Mouse (Mus musculus): Measurements from ENCODE around the gene Tmem88b.
A peak's percentile ranks its signal among the peaks of the same experiment; 100 is the strongest.

The Tmem88b gene

DNA sequence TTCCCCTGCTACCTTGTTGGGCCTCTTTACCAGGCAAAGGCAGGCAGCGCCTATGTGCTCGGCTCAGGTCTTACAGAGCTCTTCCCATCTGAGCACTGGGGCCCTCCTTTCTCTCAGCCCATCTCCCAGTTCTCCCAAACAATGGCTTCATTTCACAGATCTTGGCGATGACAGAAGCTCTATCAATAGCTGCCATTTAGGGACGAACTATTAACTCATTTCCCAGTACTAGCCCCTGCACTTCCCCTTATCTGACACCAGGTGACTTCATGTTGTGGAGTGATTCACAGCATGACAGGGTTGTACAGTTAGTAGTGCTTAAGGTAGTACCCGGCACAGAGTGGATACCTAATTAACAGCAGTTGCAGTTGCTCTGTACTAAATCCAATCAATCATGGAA lies at the start of gene Tmem88b:
TSS of gene Tmem88b (minus strand) at position 56 of the 400 bp plus-strand sequence.
- no peak for DNase-seq (ENCODE audit: low read depth, low spot score)

DNA sequence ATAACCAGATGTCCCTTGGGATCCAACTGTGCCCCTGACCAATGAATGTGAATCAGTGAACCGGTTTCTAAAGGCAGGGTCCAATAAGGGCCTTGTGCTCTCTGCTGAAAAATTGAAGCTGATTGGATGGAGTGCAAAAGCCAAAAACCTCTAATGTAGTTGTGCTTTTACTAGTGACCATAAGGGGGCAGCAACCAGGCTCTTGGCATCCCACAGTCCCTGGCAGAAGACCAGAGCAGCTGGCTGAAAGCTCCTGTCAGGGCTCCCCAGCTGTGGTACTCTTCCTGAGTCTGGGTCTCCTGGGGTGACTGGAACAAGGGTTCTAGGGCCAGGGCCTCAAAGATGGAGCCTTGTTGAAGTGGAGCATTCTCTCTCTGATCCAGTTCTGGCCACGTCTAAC lies 48.2 kb upstream of the Tmem88b start:
- DNase-seq (ENCODE audit: low read depth, low spot score), result no peak

DNA sequence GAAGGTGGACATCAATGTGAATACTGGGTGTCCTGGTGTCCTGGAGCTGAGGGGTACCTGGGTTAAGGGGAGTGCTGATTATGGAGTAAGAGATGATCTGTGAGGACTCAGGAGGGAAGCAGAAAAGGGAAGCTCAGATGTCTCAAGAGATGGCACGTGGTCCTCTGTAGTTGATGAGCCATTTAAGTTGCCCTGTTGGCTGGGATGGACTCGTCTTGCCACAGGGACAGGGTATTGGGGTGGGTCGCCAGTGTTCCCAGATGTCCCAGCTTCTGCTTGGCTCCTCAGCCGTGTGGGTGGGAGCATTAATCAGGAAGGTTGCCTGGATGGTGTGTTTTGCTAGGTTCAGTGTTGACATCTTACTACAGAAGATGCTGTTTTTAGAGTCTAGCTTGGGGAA lies 47.6 kb upstream of the Tmem88b start:
- DNase-seq (ENCODE audit: low read depth, low spot score), result no peak

DNA sequence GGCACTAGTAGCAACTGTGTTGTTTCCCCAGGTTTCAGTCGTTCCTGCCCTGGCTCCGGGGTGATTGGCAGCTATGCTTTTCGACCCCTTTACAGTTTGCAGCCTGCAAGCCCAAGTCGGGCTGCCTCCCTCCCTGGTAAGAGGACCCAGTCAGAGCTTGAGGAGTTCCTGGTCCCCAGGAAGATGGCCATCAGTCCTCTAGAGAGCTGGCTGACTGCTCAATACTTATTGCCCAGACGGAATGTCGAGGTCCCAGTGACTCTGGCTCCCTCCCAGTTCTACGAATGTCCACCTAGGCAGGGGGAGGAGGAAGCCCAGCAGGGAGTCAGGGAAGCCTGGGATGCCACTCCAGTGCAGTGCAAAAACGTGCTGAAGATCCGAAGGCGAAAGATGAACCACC lies 46.6 kb upstream of the Tmem88b start:
- no peak for DNase-seq (ENCODE audit: low read depth, low spot score)

DNA sequence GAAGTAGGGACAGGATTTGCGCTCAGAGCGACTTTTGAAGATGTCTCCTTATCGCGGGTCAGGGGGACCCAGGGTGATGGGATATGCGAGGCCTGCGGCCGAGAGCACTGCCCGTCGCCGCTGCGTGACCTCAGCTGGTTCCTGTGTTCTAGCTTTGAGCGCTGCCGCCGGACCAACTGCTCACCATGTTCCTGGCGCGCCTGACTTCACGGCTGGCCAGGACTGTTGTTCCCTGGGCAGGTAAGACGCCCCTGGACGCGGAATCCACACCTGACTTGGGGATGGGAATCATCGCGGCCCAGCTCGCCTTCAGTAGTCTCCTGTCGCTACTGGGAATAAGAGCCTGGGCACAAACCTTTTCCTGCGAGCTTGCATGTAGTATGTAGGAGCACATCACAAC lies 46.2 kb upstream of the Tmem88b start:
- no peak for DNase-seq (ENCODE audit: low read depth, low spot score)

DNA sequence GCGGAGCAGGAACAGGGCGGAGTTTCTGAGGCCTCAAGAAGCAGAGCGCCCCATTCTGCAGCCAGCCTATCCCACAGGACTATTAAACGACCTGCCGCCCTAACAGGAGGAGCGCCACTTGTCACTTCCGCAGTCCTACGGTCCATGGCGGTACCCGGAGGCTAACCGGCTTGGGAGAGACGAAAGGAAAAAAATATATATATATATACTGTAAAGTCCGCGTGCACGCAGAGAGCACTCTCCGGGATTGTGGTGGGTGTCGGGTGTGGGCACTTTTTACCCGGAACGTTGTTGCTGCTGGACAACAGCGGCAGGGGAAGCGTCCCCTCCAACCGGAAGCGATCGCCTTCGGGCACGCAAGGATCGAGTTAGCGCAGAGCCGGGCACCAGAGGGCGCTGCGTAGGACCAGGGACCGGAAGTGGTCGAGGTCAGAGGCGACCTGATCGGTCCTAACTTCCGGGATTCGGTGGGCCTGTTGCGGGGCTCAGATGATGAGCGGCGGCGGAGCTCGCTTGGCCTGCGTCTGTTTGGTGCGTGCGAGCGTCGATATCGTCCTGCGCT lies 45.6 kb upstream of the Tmem88b start, which contains the start of gene Aurkaip1:
TSS of gene Aurkaip1 (plus strand) at position 68 of the 562 bp plus-strand sequence.
- peak; percentile 93 for DNase-seq (ENCODE audit: low read depth, low spot score)

DNA sequence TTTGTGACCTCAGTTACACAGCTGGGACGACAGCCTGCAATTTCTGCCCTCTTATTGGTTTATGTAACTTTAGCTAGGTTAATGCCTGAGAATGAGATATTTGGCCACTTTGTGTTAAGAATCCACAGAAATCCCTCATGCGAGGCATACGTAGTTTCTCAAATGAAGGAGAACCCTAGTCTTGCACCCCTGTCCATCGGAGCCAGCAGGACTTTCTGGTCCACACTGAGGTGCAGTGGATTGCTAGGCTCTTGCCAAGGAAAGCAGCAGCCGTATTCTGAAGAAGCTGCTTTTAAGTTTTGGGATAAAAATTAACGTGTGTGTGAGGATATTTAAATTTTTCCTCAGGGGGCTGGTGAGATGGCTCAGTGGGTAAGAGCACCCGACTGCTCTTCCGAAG lies 44.9 kb upstream of the Tmem88b start:
- no peak for DNase-seq (ENCODE audit: low read depth, low spot score)

DNA sequence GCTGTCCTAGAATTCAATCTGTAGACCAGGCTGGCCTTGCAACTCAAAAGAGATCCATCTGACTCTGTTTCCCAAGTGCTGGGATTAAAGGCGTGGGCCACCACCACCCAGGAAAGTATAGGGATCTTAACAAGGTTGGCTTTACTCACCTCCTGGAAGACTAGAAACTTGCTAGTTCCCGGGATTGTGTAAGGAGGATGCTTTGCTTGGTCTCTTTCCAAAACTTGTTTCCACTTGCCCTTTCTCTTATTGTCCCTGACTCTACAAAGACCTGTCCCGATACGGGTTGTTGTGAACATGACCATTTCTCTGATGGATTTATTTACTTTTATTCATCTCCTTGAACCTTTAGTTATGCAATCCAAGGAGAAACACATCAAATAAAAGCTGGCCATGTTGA lies 44.2 kb upstream of the Tmem88b start:
- DNase-seq (ENCODE audit: low read depth, low spot score), result no peak

DNA sequence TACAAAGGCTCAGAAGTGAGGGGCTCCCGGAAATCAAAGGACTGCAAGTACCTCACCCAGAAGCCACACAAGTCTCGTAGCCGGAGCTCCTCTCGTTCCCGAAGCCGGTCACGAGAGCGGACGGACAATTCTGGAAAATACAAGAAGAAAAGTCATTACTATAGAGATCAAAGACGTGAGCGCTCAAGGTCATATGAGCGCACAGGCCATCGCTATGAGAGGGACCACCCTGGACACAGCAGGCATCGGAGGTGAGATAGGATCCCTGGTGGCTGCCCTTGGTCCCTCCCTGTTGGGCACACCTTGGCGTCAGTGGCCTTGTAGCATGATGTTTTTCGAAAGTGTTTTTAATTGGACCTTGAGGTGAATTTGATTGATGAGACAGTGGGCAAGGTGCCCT lies 37.8 kb upstream of the Tmem88b start:
- DNase-seq (ENCODE audit: low read depth, low spot score), result no peak

DNA sequence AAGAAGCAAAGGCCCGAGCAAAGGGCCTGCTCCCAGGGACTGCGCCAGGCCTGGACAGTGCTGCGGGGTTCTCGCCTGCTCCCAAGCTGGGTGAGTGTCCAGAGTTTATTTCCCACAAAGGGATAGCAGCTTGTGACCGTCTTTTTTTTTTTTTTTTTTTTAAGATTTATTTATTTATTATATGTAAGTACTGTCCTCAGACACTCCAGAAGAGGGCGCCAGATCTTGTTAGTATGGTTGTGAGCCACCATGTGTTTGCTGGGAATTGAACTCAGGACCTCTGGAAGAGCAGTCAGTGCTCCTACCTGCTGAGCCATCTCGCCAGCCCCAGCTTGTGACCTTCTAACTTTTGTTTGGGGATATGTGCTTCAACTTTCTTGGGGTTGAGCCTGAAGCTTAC lies 35.4 kb upstream of the Tmem88b start:
- DNase-seq (ENCODE audit: low read depth, low spot score), result no peak

DNA sequence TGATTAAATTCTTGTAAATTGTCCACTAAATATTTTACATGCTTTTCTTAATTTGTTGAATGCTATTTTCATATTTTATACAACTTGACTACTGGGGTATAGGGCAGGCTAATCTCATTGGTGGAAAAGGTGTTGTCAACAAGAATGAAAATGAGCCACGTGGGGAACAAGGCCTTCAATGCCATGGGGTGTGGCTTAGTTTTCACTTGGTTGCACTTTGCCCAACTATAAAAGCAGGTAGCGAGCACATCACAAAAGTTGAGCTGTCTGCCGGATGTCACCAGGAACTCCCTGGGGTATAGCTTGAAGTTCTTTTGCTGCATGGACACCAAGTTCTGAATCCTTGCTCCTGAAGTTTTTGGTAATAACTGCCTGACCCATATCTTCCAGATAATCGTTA lies 31.9 kb upstream of the Tmem88b start:
- DNase-seq (ENCODE audit: low read depth, low spot score), result no peak

DNA sequence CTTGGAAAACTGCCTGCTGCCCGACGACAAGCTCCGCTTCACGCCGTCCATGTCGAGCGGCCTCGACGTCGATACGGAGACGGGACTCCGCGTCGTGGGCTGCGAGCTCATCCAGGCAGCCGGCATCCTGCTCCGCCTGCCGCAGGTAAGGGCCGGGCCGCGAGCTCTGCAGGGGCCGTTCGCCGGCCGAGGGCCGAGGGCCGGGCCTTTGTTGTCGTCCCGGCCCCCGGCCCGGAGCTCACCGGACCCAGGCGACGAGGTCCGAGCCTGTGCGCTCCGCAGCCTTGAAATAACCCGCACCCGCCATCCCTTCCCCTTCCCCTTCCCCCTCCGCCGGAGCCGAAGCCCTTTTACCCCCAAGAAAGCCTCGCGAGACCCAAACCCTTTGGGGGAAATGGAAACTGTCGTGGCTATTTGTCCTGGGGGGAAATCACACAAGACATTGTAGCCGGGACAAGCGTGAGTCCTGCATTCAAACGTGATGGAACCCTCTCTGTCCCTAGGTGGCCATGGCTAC lies 27.0 kb upstream of the Tmem88b start:
- DNase-seq (ENCODE audit: low read depth, low spot score), result no peak

DNA sequence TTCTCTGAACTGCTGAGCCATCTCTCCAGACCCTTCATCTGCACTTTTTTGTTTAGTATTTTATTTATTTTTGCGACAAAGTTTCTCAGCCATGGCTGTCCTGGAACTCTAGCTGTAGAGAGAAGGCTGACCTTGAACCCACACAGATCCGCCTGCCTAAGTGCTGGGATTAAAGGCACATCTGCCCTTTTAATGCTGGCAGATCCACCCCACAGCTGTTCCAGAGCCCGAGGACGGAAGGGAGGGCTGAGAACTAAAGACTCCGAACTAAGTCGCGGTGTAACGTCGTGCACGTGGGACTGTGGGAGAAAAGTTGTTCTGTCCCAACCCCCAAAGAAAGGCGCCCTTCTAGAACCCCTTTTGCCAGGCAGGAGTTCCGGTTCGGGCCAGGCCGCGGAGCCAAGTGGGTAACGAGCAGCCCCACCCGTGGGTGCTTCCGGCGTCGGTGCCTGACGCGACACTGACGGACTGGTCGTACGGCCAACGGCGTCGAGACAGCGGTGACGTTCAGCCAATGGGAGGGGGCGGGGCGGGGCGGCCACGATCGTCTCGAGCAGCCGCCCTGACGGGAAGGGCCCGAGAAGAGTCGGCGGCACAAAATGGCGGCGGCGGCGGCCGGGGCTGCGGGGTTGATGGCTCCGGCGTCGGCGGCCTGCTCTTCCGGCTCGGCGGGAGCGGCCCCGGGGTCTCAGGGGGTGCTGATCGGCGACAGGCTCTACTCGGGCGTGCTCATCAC lies 26.4 kb upstream of the Tmem88b start, which contains the start of gene Ccnl2:
TSS of gene Ccnl2 (plus strand) at position 561 of the 736 bp plus-strand sequence.
- DNase-seq (ENCODE audit: low read depth, low spot score), result peak; percentile 95

DNA sequence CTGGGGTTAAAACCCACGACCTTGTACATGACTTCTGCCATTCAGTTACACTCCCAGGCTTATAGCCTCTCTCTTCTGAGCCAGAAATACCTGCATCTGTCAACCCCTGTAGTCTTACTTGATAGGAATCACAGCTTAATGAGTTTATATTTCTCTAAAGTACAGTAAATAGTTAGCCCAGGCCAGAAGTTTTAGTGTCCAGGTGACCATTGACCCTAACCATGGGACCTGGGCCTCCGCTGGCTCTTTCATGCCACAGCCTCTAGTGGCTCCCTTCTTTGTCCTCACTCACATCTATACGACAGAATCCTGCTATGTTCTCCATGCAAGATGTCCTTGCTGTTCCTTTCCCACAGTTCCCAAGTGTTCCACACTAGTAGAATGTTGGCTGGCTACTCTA lies 22.2 kb upstream of the Tmem88b start:
- DNase-seq (ENCODE audit: low read depth, low spot score), result no peak

DNA sequence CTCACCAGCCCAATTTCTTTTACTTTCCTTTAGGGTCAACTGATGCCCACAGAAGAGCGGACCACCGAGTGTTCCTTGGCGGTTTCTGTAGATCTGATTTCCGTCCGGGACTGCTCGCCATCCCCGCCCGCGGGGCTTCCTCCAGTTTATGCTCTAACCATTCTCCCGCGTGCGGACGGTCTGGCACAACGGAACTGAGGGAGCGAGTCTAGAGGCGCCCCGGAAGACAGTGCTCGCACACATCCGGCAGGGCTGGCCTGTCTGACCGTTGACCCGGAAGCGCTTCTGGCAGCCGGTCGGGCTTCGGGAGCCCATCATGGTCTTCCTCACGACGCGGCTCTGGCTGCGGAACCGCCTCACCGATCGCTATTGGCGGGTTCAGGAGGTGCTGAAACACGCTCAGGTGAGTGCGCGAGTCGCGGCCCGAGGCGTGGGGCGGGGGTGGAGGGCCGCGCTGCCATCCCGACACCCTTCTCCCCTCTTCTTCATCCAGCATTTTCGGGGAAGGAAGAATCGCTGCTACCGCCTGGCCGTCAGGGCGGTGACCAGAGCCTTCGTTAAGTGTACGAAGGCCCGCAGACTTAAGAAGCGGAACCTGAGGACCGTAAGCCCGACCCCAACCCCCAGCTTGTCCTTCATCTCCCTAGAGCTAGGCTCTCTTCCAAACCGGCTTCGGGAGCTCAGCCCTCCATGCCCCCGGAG lies 17.8 kb upstream of the Tmem88b start:
- peak; percentile 80 for DNase-seq (ENCODE audit: low read depth, low spot score)

DNA sequence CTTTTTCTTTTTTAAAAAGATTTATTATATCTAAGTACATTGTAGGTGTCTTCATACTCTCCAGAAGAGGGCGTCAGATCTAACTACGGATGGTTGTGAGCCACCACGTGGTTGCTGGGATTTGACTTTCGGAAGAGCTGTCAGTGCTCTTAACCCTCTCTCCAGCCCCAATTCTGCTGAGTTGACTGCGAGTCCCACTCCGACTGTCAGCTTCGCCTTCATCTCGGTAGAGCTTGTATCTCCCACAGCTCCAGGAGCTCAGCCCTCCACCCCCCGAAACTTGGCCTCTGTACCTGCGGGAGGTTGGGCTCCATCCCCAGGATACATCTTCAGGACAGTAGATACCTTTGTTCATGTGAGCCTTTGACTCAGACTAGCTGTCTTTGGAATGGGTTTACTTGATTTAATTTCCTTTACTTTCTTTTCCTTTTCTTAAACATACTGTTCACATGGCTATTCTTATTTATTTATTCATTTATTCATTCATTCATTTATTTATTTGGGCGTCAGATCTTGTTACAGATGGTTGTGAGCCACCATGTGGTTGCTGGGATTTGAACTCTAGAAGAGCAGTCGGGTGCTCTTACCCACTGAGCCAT lies 17.2 kb upstream of the Tmem88b start, which contains the start of gene Mrpl20:
TSS of gene Mrpl20 (plus strand) at position 138 of the 599 bp plus-strand sequence.
- DNase-seq (ENCODE audit: low read depth, low spot score), result no peak

DNA sequence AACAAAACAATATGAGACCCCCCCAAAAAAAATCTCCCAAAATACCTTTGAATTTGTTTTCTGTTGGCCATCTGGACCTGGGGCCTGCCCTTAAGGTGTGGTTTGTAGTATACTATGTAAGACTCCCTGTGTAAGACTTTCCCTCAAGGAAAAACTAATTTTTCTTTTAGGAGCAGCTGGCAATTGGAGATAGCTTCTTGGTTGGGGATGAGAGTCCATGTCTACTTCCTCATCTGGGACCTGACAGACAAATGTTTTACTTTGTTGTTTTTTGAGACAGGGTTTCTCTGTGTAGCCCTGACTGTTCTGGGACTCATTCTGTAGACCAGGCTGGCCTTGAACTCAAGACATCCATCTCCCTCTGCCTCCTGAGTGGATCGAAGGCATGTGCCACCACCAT lies 16.4 kb upstream of the Tmem88b start:
- no peak for DNase-seq (ENCODE audit: low read depth, low spot score)

DNA sequence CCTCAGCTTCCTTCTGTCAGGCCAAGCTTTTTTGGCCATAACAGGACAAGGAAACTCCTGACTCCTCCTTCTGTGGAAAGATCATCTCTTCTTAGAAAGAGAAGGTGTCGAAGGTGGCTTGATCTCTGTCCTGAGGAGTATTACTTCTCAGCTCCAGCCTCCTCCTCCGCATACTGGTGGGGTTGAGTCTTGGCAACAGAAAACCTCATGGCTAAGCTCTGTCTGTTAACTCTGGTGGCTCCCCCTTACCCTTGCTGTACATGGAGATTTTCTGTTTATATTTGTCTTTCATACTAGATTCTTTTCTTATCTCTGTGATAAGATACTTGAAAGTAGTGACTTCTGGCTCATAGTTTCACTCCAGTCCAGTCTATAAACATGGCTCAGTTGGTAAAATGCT lies 8.1 kb upstream of the Tmem88b start:
- no peak for DNase-seq (ENCODE audit: low read depth, low spot score)

DNA sequence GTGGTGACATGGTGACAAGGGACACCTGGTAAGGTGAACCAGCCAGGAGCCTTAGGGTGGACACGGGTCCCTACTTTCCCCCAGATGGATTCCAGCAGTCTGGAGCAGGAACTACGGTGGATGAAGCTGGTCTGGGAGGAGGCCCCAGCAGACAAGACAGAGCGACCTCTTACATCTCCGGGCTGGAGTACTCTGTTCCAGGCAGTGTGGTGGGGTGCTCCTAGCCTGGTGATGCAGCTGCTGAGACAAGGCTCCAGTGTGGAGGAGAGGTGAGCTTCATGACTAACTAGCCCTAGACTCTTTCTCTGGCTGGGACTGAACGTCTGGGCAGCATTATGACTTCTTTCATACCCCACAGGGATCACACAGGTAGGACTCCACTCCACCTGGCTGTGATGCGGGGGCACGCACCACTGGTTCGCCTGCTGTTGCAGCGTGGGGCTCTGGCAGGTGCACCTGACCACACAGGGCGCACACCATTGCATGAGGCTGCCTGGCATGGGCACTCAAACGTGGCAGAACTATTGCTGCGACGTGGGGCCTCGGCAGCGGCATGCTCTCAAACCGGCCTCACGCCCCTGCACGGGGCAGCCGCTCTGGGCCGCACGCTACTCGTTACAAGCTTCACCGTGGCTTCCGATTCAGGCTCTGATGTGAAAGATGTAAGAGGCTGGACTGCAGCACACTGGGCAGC lies 5.7 kb upstream of the Tmem88b start:
- no peak for DNase-seq (ENCODE audit: low read depth, low spot score)

DNA sequence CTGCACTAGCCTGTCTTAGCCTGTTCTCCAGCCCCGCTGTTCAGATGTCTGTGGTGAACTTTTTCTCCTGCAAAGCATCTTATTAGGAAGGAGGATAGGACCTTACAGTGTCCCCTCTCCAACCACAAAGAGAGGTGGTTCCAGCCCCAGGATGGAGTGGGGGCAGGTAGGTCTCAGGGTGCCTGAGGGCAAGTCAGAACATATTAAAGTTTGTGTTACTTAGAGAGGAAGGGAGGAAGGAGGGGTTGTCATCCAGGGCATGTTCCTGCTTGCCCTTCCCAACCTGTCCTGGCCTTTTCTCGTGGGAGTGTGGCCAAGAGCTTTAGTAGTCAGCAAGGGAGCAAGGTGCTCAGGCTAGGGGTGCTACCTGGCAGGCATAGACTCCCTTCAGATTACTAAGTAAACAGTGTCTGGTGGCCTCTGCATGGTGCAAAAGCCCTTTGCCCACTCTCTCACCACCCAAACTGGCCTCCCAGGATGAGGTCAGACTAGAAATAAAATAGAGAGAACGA lies 5.0 kb upstream of the Tmem88b start:
- DNase-seq (ENCODE audit: low read depth, low spot score), result no peak

DNA sequence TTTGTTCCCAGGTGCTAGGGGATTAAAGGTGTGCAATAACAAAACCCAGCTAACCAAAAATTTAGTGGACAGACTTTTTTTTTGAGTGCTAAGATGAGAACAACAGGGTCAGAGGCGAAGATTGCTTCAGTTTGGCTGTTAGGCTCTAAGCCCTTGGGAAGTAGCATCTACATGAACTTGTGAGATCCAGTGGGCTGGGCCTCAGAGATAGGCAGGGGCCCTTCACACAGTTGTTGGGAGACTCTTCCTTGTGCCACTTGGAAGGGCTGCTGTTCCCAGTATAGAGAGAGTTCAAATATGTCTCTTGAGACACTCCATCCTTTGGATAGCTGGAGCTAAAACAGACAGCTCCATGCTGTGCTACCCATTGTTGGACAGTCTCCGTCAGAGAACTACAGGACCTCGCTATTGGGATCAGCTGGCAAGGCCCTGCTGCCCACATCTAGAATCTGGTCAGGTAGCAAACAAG lies 4.4 kb upstream of the Tmem88b start, which contains the start of gene Ankrd65:
TSS of gene Ankrd65 (plus strand) at position 419 of the 469 bp plus-strand sequence.
- DNase-seq (ENCODE audit: low read depth, low spot score), result no peak

All from WW6 (cell line).